ENCODE assay signal across 30 mouse cellular contexts in the genomic region with DNA sequence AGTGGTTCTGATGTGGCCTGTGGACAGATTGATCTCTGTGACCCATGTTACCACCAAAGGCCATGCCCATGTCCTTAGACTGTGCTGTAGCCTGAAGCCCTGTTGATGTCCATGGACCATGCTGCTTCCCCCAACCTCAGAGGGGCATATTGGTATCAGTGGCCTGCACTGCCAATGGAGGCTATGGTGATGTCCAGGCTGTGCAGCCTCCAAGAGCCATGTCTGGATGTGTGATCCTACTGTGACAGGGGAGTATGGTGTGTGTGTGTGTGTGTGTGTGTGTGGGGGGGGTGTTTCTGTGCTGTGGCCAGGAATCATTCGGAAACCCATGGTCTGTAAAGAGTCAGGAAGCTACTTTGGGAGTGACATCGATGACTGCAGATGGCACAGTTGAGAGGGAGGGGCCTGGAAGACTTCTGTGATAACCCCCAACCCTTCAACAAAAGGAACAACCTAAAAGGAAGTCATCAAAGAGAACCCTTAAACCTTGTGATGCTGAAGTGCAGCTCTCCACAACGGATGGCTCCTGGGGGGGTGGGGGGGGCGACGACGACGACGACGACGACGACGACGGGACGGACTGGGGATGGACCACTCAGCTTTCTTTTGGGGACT. TPM values are rescaled to one million over a fixed set of nuclear protein-coding genes. Genes with fewer than 3 reads are reported as not detected.
DNase-seq lines count a peak whose midpoint lies in the region; ATAC-seq lines count a peak whose summit lies in the region.
"Had no signal": no experiment of that assay in that cellular context is flagged by ENCODE, and none has a peak within 500 bp of the region (broad histone marks: within the 10 kb centered on the region; RNA-seq: fewer than 3 reads in every experiment).

No protein-coding gene starts in this region.

- no peak overlapping the region for H3K27ac ChIP-seq in heart, embryonic 16.5 days (ENCODE audit: low read length)
- H3K27ac ChIP-seq in embryonic facial prominence, embryonic 15.5 days (replicated peaks), result no peak overlapping the region
- H3K27ac ChIP-seq: gastrocnemius, adult 2 months; heart, adult 2 months; heart, embryonic 13.5 days; hindbrain, embryonic 13.5 days; limb, embryonic 10.5 days; limb, embryonic 15.5 days; macrophage; midbrain, embryonic 10.5 days; midbrain, embryonic 15.5 days had no signal

- 88% methylated on average over 14 of the region's 14 CpGs for WGBS in heart, embryonic 16.5 days
- 94% methylated on average over 14 of the region's 14 CpGs for WGBS in embryonic facial prominence, embryonic 15.5 days

- H3K9ac ChIP-seq in heart, embryonic 16.5 days (ENCODE audit: low read length), result no peak overlapping the region
- H3K9ac ChIP-seq in embryonic facial prominence, embryonic 15.5 days, result no peak overlapping the region
- H3K9ac ChIP-seq: heart, embryonic 13.5 days; hindbrain, embryonic 13.5 days; limb, embryonic 15.5 days; midbrain, embryonic 15.5 days had no signal

- DNase-seq in heart, postnatal 25 days (ENCODE audit: low spot score), result no peak
- DNase-seq in T-cell, adult 2 months (ENCODE audit: low spot score), result peak; percentile 18
- no peak for DNase-seq in right cerebral cortex, postnatal 36 days (ENCODE audit: low spot score in 2 of 2)
- DNase-seq: B cell, adult 2 months; cerebellum, adult 11-12 months; cerebellum, adult 9-11 months; gastrocnemius, adult 2 months; gastrocnemius, postnatal 36 days; heart, adult 2 months; heart, postnatal 36 days; kidney, adult 8-10 months; kidney, postnatal 14 days; layer of hippocampus, adult 9-11 months; lung, postnatal 10 days; right cerebral cortex, postnatal 25 days; spleen, adult 18-20 months had no signal

- H3K27me3 ChIP-seq in heart, embryonic 16.5 days (ENCODE audit: control insufficient read depth, insufficient read depth, low read length), result no peaks in the 10 kb centered on the region
- H3K27me3 ChIP-seq in megakaryocyte, embryonic 14.5 days (replicated peaks), result no peaks in the 10 kb centered on the region
- H3K27me3 ChIP-seq in embryonic facial prominence, embryonic 15.5 days, result no peaks in the 10 kb centered on the region
- H3K27me3 ChIP-seq: heart, embryonic 13.5 days; hindbrain, embryonic 13.5 days; limb, embryonic 15.5 days; midbrain, embryonic 15.5 days; Patski had no signal

- intact Hi-C loops in heart, postnatal 25 days (cut with DNase I), result loop anchor here (5.0 kb wide), 1 partner anchor 33 kb away; no protein-coding TSS in a partner anchor

- peak; percentile 45; the same call in 1 of the 2 replicates for ATAC-seq in heart, embryonic 16.5 days (replicated peaks; ENCODE audit: extremely low read depth, insufficient read depth, low FRiP score)
- ATAC-seq in megakaryocyte, adult 5-6 weeks (ENCODE audit: poor library complexity, severe bottlenecking), result no peak
- 0 out of 2 replicates have a peak, but pooled peaks have one; percentile 34 for ATAC-seq in embryonic facial prominence, embryonic 15.5 days (ENCODE audit: insufficient number of reproducible peaks, low FRiP score, low TSS enrichment, low read depth)
- ATAC-seq: forebrain, embryonic 14.5 days; intestine, embryonic 16.5 days; midbrain, embryonic 15.5 days; Patski had no signal

- no peaks in the 10 kb centered on the region for H3K36me3 ChIP-seq in heart, embryonic 16.5 days (ENCODE audit: control insufficient read depth, insufficient read depth)
- H3K36me3 ChIP-seq in megakaryocyte, embryonic 14.5 days (replicated peaks; ENCODE audit: low read length), result no peaks in the 10 kb centered on the region
- H3K36me3 ChIP-seq in embryonic facial prominence, embryonic 15.5 days, result no peaks in the 10 kb centered on the region
- H3K36me3 ChIP-seq: heart, embryonic 13.5 days; hindbrain, embryonic 13.5 days; limb, embryonic 10.5 days; limb, embryonic 15.5 days; midbrain, embryonic 10.5 days; midbrain, embryonic 15.5 days had no signal

- no peak overlapping the region for H3K4me2 ChIP-seq in heart, embryonic 16.5 days (ENCODE audit: low read depth, low read length)
- no peak overlapping the region for H3K4me2 ChIP-seq in embryonic facial prominence, embryonic 15.5 days (replicated peaks)
- H3K4me2 ChIP-seq: heart, embryonic 13.5 days; hindbrain, embryonic 13.5 days; limb, embryonic 15.5 days; midbrain, embryonic 15.5 days had no signal

- no peaks in the 10 kb centered on the region for H3K4me1 ChIP-seq in heart, embryonic 16.5 days (ENCODE audit: control insufficient read depth, insufficient read depth, low read length)
- H3K4me1 ChIP-seq in megakaryocyte, embryonic 14.5 days, result peaks cover 29% of the 10 kb centered on the region
- H3K4me1 ChIP-seq in embryonic facial prominence, embryonic 15.5 days, result no peaks in the 10 kb centered on the region
- H3K4me1 ChIP-seq: hindbrain, embryonic 13.5 days; limb, embryonic 10.5 days; limb, embryonic 15.5 days; midbrain, embryonic 10.5 days; midbrain, embryonic 15.5 days had no signal

- H3K4me3 ChIP-seq in heart, embryonic 16.5 days (ENCODE audit: low read length), result no peak overlapping the region
- H3K4me3 ChIP-seq in megakaryocyte, embryonic 14.5 days (replicated peaks), result peak overlapping the region; percentile 28
- no peak overlapping the region for H3K4me3 ChIP-seq in embryonic facial prominence, embryonic 15.5 days (replicated peaks)
- H3K4me3 ChIP-seq: gastrocnemius, adult 2 months; heart, adult 2 months; heart, embryonic 13.5 days; hindbrain, embryonic 13.5 days; limb, embryonic 10.5 days; limb, embryonic 15.5 days; midbrain, embryonic 10.5 days; midbrain, embryonic 15.5 days had no signal

- H3K9me3 ChIP-seq in heart, embryonic 16.5 days (replicated peaks; ENCODE audit: control insufficient read depth, low read length), result no peaks in the 10 kb centered on the region
- no peaks in the 10 kb centered on the region for H3K9me3 ChIP-seq in megakaryocyte, embryonic 14.5 days
- H3K9me3 ChIP-seq in embryonic facial prominence, embryonic 15.5 days (replicated peaks), result no peaks in the 10 kb centered on the region
- H3K9me3 ChIP-seq: heart, embryonic 13.5 days; hindbrain, embryonic 13.5 days; limb, embryonic 10.5 days; limb, embryonic 15.5 days; midbrain, embryonic 10.5 days; midbrain, embryonic 15.5 days had no signal

RNA-seq across cellular contexts. Expression of a gene that starts 8.5 kb away (rescaled TPM):
- 326 and 353 TPM in 2 replicates for polyA plus RNA-seq in heart, embryonic 16.5 days (2015; fragmentation: Nextera tagmentation; extraction: Ambion mirVana)
- 100 to 1,000 TPM; 134 to 146 TPM for total RNA-seq in heart, postnatal 25 days (2021)
- 1.9 and 4.9 TPM in 2 replicates for polyA plus RNA-seq in megakaryocyte, embryonic 14.5 days (2012; ENCODE audit: insufficient read depth, low replicate concordance)
- total RNA-seq in megakaryocyte, adult 5-6 weeks (2015), result 322 and 367 TPM in 2 replicates
- 252 and 280 TPM in 2 replicates for total RNA-seq in megakaryocyte, adult 5-6 weeks (2017)
- polyA plus RNA-seq in embryonic facial prominence, embryonic 15.5 days (2015; fragmentation: Nextera tagmentation; extraction: Ambion mirVana), result 331 and 353 TPM in 2 replicates

RNA-seq across cellular contexts. Expression of a gene that starts 29.9 kb away (rescaled TPM):
- polyA plus RNA-seq in heart, embryonic 16.5 days (2015; fragmentation: Nextera tagmentation; extraction: Ambion mirVana), result 73.3 and 79.4 TPM in 2 replicates
- 10 to 100 TPM; 40.0 to 44.6 TPM for total RNA-seq in heart, postnatal 25 days (2021)
- 3.3 TPM in 1 of 2 replicates, not detected in the other for polyA plus RNA-seq in megakaryocyte, embryonic 14.5 days (2012; ENCODE audit: insufficient read depth, low replicate concordance)
- 142 and 161 TPM in 2 replicates for total RNA-seq in megakaryocyte, adult 5-6 weeks (2015)
- total RNA-seq in megakaryocyte, adult 5-6 weeks (2017), result 82.5 and 85.9 TPM in 2 replicates
- polyA plus RNA-seq in embryonic facial prominence, embryonic 15.5 days (2015; fragmentation: Nextera tagmentation; extraction: Ambion mirVana), result 127 and 129 TPM in 2 replicates

Comparison
In these comparisons a context has a peak if more than half of its experiments do, and no peak if none do; other contexts are left out.
1. RNA of a gene that starts 8.5 kb away (polyA plus RNA-seq): 326 to 353 TPM in heart, embryonic 16.5 days and 331 to 353 TPM in embryonic facial prominence, embryonic 15.5 days; 1.9 to 4.9 TPM in megakaryocyte, embryonic 14.5 days; every median in the first group is over 10 times any median in the second.
2. RNA of a gene that starts 29.9 kb away (polyA plus RNA-seq): 127 to 129 TPM in embryonic facial prominence, embryonic 15.5 days and 73.3 to 79.4 TPM in heart, embryonic 16.5 days; 3.3 TPM in megakaryocyte, embryonic 14.5 days; every median in the first group is over 10 times any median in the second.